28 mouse cellular contexts compared by ENCODE assay signal in the genomic region with DNA sequence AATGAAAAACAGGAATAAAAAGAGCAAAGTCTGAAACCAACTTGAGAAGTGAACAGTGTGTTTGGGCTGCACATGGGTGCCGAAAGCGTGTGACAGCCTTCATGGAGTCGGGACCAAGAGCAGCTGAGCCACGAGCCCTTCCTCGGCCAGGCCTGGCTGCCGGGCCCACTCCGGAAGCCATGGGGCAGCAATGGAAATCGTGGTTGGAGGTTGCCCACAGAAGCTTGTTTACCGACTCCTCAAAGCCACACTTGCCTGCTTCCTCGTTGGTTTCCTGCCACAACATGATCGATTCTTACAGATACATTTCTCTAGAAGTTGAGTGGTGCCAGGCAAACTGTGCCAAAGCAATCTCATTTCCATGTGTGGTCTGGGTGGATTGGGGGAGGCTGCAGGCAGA. TPM values are rescaled to one million over a fixed set of nuclear protein-coding genes. Genes with fewer than 3 reads are reported as not detected.
DNase-seq lines count a peak whose midpoint lies in the region; ATAC-seq and TF ChIP-seq lines count a peak whose summit lies in the region.
"Had no signal": no experiment of that assay in that cellular context is flagged by ENCODE, and none has a peak within 500 bp of the region (broad histone marks: within the 10 kb centered on the region; RNA-seq: fewer than 3 reads in every experiment).

No protein-coding gene starts in this region.

- no peak overlapping the region for H3K27ac ChIP-seq in forebrain, postnatal 0 days (ENCODE audit: low read depth, low read length)
- no peak overlapping the region for H3K27ac ChIP-seq in forebrain, embryonic 11.5 days (ENCODE audit: low read depth, low read length)
- H3K27ac ChIP-seq: forebrain, embryonic 10.5 days; gastrocnemius, adult 2 months; hindbrain, embryonic 13.5 days; kidney, postnatal 0 days; left cerebral cortex, adult 2 months; liver, embryonic 15.5 days; lung, embryonic 15.5 days had no signal

- no peaks in the 10 kb centered on the region for H3K27me3 ChIP-seq in forebrain, postnatal 0 days (ENCODE audit: insufficient read depth, low read length)
- no peaks in the 10 kb centered on the region for H3K27me3 ChIP-seq in forebrain, embryonic 11.5 days (ENCODE audit: control insufficient read depth, insufficient read depth, low read length)
- H3K27me3 ChIP-seq in megakaryocyte, embryonic 14.5 days (replicated peaks) = peaks cover 92% of the 10 kb centered on the region

- ATAC-seq in forebrain, postnatal 0 days = peak; percentile 14; the same call in 1 of the 2 replicates
- ATAC-seq in forebrain, embryonic 11.5 days (replicated peaks; ENCODE audit: low FRiP score) = no peak

- H3K4me3 ChIP-seq in forebrain, postnatal 0 days (ENCODE audit: low read depth, low read length) = no peak overlapping the region
- no peak overlapping the region for H3K4me3 ChIP-seq in forebrain, embryonic 11.5 days (ENCODE audit: low read depth, low read length)
- H3K4me3 ChIP-seq in megakaryocyte, embryonic 14.5 days (replicated peaks) = peak overlapping the region; percentile 12
- H3K4me3 ChIP-seq: forebrain, embryonic 10.5 days; gastrocnemius, adult 2 months; heart, embryonic 12.5 days; hindbrain, embryonic 13.5 days; left cerebral cortex, adult 2 months; liver, embryonic 15.5 days; lung, embryonic 15.5 days had no signal

- DNase-seq in forebrain, postnatal 0 days = peak; percentile 12
- DNase-seq in forebrain, embryonic 11.5 days (ENCODE audit: low spot score) = no peak
- peak; percentile 27 for DNase-seq in brain, embryonic 14.5 days (ENCODE audit: low read depth)
- peak; percentile 30 to 39 for DNase-seq in thymus, postnatal 36 days
- no peak for DNase-seq in gastrocnemius, postnatal 36 days
- no peak for DNase-seq in left cerebral cortex, adult 18-20 months (ENCODE audit: low spot score in 2 of 2)
- DNase-seq in cerebellum, adult 11-12 months = no peak
- DNase-seq: adrenal gland, postnatal 10 days; cerebellum, adult 9-10 months; gastrocnemius, adult 2 months; heart, adult 18-20 months; heart, postnatal 10 days; kidney, adult 2 months; layer of hippocampus, adult 9-11 months; lung, postnatal 4 days had no signal

- 84% methylated on average over 11 of the region's 11 CpGs for WGBS in forebrain, postnatal 0 days
- 93% methylated on average over 11 of the region's 11 CpGs for WGBS in forebrain, embryonic 11.5 days

- no peak overlapping the region for H3K4me2 ChIP-seq in forebrain, postnatal 0 days (ENCODE audit: low read depth)
- no peak overlapping the region for H3K4me2 ChIP-seq in forebrain, embryonic 11.5 days (ENCODE audit: low read depth, low read length, severe bottlenecking)
- H3K4me2 ChIP-seq: heart, embryonic 12.5 days; hindbrain, embryonic 13.5 days; liver, embryonic 15.5 days; lung, embryonic 15.5 days; midbrain, embryonic 11.5 days had no signal

- H3K9me3 ChIP-seq in forebrain, postnatal 0 days (ENCODE audit: low read length) = no peaks in the 10 kb centered on the region
- H3K9me3 ChIP-seq in forebrain, embryonic 11.5 days (ENCODE audit: control insufficient read depth, low read length) = no peaks in the 10 kb centered on the region
- no peaks in the 10 kb centered on the region for H3K9me3 ChIP-seq in megakaryocyte, embryonic 14.5 days
- H3K9me3 ChIP-seq: forebrain, embryonic 10.5 days; heart, embryonic 12.5 days; hindbrain, embryonic 13.5 days; liver, embryonic 15.5 days; lung, embryonic 15.5 days had no signal

- H3K9ac ChIP-seq in forebrain, postnatal 0 days = no peak overlapping the region
- no peak overlapping the region for H3K9ac ChIP-seq in forebrain, embryonic 11.5 days (ENCODE audit: low read length)
- H3K9ac ChIP-seq: heart, embryonic 12.5 days; hindbrain, embryonic 13.5 days; liver, embryonic 15.5 days; lung, embryonic 15.5 days had no signal

- TF ChIP-seq POLR2A in brain, embryonic 14.5 days (IDR thresholded peaks at IDR 0.05; ENCODE audit: borderline replicate concordance, extremely low read depth, insufficient read depth, insufficient read length, poor library complexity, severe bottlenecking) = no peak

- TF ChIP-seq CTCF in forebrain, postnatal 0 days (IDR thresholded peaks at IDR 0.05; ENCODE audit: low read depth) = no peak
- no peak for TF ChIP-seq CTCF in brain, embryonic 14.5 days (IDR thresholded peaks at IDR 0.05; ENCODE audit: borderline replicate concordance, extremely low read depth, insufficient read depth, insufficient read length)

- H3K36me3 ChIP-seq in forebrain, postnatal 0 days (ENCODE audit: insufficient read depth) = no peaks in the 10 kb centered on the region
- H3K36me3 ChIP-seq in forebrain, embryonic 11.5 days (ENCODE audit: control insufficient read depth, insufficient read depth, low read length) = no peaks in the 10 kb centered on the region
- H3K36me3 ChIP-seq in megakaryocyte, embryonic 14.5 days (replicated peaks; ENCODE audit: low read length) = no peaks in the 10 kb centered on the region
- H3K36me3 ChIP-seq: forebrain, embryonic 10.5 days; heart, embryonic 12.5 days; hindbrain, embryonic 13.5 days; liver, embryonic 15.5 days; lung, embryonic 15.5 days had no signal

- intact Hi-C loops in gastrocnemius, postnatal 36 days (cut with DNase I) = no loop called here

- no peaks in the 10 kb centered on the region for H3K4me1 ChIP-seq in forebrain, postnatal 0 days (ENCODE audit: insufficient read depth)
- H3K4me1 ChIP-seq in forebrain, embryonic 11.5 days (replicated peaks; ENCODE audit: control insufficient read depth, insufficient read depth, low read length) = no peaks in the 10 kb centered on the region
- peaks cover 10% of the 10 kb centered on the region for H3K4me1 ChIP-seq in megakaryocyte, embryonic 14.5 days
- H3K4me1 ChIP-seq: forebrain, embryonic 10.5 days; heart, embryonic 12.5 days; hindbrain, embryonic 13.5 days; liver, embryonic 15.5 days; lung, embryonic 15.5 days had no signal

RNA-seq across cellular contexts. Expression of a gene that starts 20.0 kb away (rescaled TPM):
- total RNA-seq in forebrain, postnatal 0 days (2014; rRNA removed) = 82.8 and 87.6 TPM in 2 replicates
- polyA plus RNA-seq in forebrain, postnatal 0 days (2015; fragmentation: Nextera tagmentation; extraction: Ambion mirVana) = 43.5 and 45.9 TPM in 2 replicates
- polyA plus RNA-seq in forebrain, embryonic 11.5 days (2014; fragmentation: Nextera tagmentation; extraction: Ambion mirVana) = 175 and 195 TPM in 2 replicates
- polyA plus RNA-seq in brain, embryonic 14.5 days (2012; rRNA removed) = 160 and 273 TPM in 2 replicates
- 0.03 TPM in 1 of 2 replicates, not detected in the other for polyA plus RNA-seq in megakaryocyte, embryonic 14.5 days (2012; ENCODE audit: insufficient read depth, low replicate concordance)
- not detected for total RNA-seq in gastrocnemius, postnatal 36 days (2021)
- total RNA-seq in left cerebral cortex, adult 18-20 months (2021) = 10 to 100 TPM; 82.2 to 89.2 TPM
- total RNA-seq: heart, adult 18-20 months; neutrophil, adult 5-6 weeks had no signal
- polyA plus RNA-seq: intestine, embryonic 14.5 days; large intestine, adult 2 months; lung, embryonic 15.5 days; urinary bladder, adult 2 months had no signal

RNA-seq across cellular contexts. Expression of a gene that starts 31.9 kb away (rescaled TPM):
- 39.8 and 52.1 TPM in 2 replicates for total RNA-seq in forebrain, postnatal 0 days (2014; rRNA removed)
- polyA plus RNA-seq in forebrain, postnatal 0 days (2015; fragmentation: Nextera tagmentation; extraction: Ambion mirVana) = 14.1 and 16.7 TPM in 2 replicates
- 14.9 and 17.7 TPM in 2 replicates for polyA plus RNA-seq in forebrain, embryonic 11.5 days (2014; fragmentation: Nextera tagmentation; extraction: Ambion mirVana)
- 30.1 and 42.2 TPM in 2 replicates for polyA plus RNA-seq in brain, embryonic 14.5 days (2012; rRNA removed)
- polyA plus RNA-seq in megakaryocyte, embryonic 14.5 days (2012; ENCODE audit: insufficient read depth, low replicate concordance) = 25.6 and 36.1 TPM in 2 replicates
- total RNA-seq in gastrocnemius, postnatal 36 days (2021) = 10 to 100 TPM; 24.9 to 28.2 TPM
- 10 to 100 TPM; 75.0 to 78.2 TPM for total RNA-seq in left cerebral cortex, adult 18-20 months (2021)

Comparison
In these comparisons a context has a peak if more than half of its experiments do, and no peak if none do; other contexts are left out.
1. DNase-seq: peak in forebrain, postnatal 0 days (single experiment), brain, embryonic 14.5 days (single experiment) and thymus, postnatal 36 days (2 of 2); none in forebrain, embryonic 11.5 days (single experiment), gastrocnemius, postnatal 36 days (0 of 2), left cerebral cortex, adult 18-20 months (0 of 2) and cerebellum, adult 11-12 months (single experiment).
2. RNA of a gene that starts 20.0 kb away (polyA plus RNA-seq): 175 to 195 TPM in forebrain, embryonic 11.5 days, 160 to 273 TPM in brain, embryonic 14.5 days and 43.5 to 45.9 TPM in forebrain, postnatal 0 days; 0.03 TPM in megakaryocyte, embryonic 14.5 days; every median in the first group is over 10 times any median in the second.